Mouse (Mus musculus): ENCODE results near the gene 4930415O20Rik.
"Not testable (repeated sequence)": the region's sequence is repeated elsewhere in the genome, so short reads cannot be mapped to it uniquely, and the experiment has no call there.

4930415O20Rik gene

GRCm38 (mm10) chr15:98568256-98569033 lies 2.4 kb upstream of the 4930415O20Rik start:
- DNase-seq (ENCODE audit: low read depth, low spot score) = no peak

GRCm38 (mm10) chr15:98569216-98569615 lies 1.6 kb upstream of the 4930415O20Rik start:
- DNase-seq (ENCODE audit: low read depth, low spot score) = no peak

GRCm38 (mm10) chr15:98569795-98570365 lies 924 bp upstream of the 4930415O20Rik start:
- no peak for DNase-seq (ENCODE audit: low read depth, low spot score)

GRCm38 (mm10) chr15:98573293-98573692 lies 2.5 kb downstream of the 4930415O20Rik start:
- no peak for DNase-seq (ENCODE audit: low read depth, low spot score)

GRCm38 (mm10) chr15:98579310-98579709 lies 8.5 kb downstream of the 4930415O20Rik start:
- no peak for DNase-seq (ENCODE audit: low read depth, low spot score)

GRCm38 (mm10) chr15:98579795-98580464 lies 9.1 kb downstream of the 4930415O20Rik start:
- peak; percentile 88 for DNase-seq (ENCODE audit: low read depth, low spot score)

- DNase-seq (ENCODE audit: low read depth, low spot score) = no peak
Observed at GRCm38 (mm10) chr15:98582410-98582809, 11.6 kb downstream of the 4930415O20Rik start.

GRCm38 (mm10) chr15:98582996-98583395 lies 12.2 kb downstream of the 4930415O20Rik start:
- no peak for DNase-seq (ENCODE audit: low read depth, low spot score)

GRCm38 (mm10) chr15:98585421-98585820 lies 14.6 kb downstream of the 4930415O20Rik start:
- DNase-seq (ENCODE audit: low read depth, low spot score) = no peak

GRCm38 (mm10) chr15:98586141-98586540 lies 15.3 kb downstream of the 4930415O20Rik start:
- not testable (repeated sequence) for DNase-seq (ENCODE audit: low read depth, low spot score)

GRCm38 (mm10) chr15:98587751-98588150 lies 16.9 kb downstream of the 4930415O20Rik start:
- DNase-seq (ENCODE audit: low read depth, low spot score) = no peak

GRCm38 (mm10) chr15:98589640-98590336 lies 19.0 kb downstream of the 4930415O20Rik start:
- DNase-seq (ENCODE audit: low read depth, low spot score) = no peak

- no peak for DNase-seq (ENCODE audit: low read depth, low spot score)
Observed at GRCm38 (mm10) chr15:98591396-98591795, 20.6 kb downstream of the 4930415O20Rik start.

GRCm38 (mm10) chr15:98594193-98594592 lies 23.4 kb downstream of the 4930415O20Rik start:
- DNase-seq (ENCODE audit: low read depth, low spot score) = no peak

- DNase-seq (ENCODE audit: low read depth, low spot score) = no peak
Observed at GRCm38 (mm10) chr15:98595049-98595448, 24.2 kb downstream of the 4930415O20Rik start.

GRCm38 (mm10) chr15:98596609-98597008 lies 25.8 kb downstream of the 4930415O20Rik start:
- DNase-seq (ENCODE audit: low read depth, low spot score) = no peak

- DNase-seq (ENCODE audit: low read depth, low spot score) = no peak
Observed at GRCm38 (mm10) chr15:98600036-98600709, 29.4 kb downstream of the 4930415O20Rik start.

GRCm38 (mm10) chr15:98601832-98602190 lies 31.0 kb downstream of the 4930415O20Rik start:
- no peak for DNase-seq (ENCODE audit: low read depth, low spot score)

- DNase-seq (ENCODE audit: low read depth, low spot score) = no peak
Observed at GRCm38 (mm10) chr15:98602191-98602881, 31.5 kb downstream of the 4930415O20Rik start.

- no peak for DNase-seq (ENCODE audit: low read depth, low spot score)
Observed at GRCm38 (mm10) chr15:98602921-98603458, 32.2 kb downstream of the 4930415O20Rik start.
